ENCODE assay signal across 13 mouse cellular contexts in the genomic region with DNA sequence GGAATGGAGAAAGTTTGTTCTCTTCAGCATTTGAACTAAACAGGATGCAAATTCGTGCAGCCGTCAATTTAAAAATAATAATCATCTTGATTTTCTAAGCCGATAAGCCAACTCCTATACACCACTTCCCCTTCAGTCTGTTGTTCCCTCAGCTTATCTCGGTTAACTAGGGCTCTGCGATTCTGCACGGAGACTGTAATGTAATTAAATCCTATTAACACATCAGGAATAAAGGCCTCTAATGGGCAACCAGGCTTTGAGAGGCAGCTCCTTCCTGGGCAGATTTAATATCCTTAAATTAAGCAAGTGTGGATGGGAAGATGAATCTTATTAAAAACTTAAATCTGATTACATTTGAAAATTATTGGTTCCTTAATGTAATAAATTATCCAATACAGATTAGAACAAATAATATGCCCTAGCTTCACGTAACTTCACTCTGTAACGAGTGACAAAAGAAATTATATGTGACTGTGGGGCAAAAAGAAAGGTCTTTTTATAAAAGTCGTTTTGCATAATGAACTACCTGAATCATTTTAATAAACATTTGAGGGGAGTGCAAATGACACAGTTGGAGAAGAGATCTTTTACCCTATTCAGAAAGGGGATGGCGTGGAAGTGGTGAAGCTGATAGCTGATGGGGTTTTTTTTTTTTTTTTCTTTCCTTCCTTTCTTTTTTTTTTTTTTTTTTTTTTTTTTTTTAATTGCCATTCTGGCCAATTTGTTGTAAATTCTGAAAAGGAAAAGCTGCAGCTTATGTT.
DNase-seq lines count a peak whose midpoint lies in the region; ATAC-seq and TF ChIP-seq lines count a peak whose summit lies in the region.
"Had no signal": no experiment of that assay in that cellular context is flagged by ENCODE, and none has a peak within 500 bp of the region (broad histone marks: within the 10 kb centered on the region; RNA-seq: fewer than 3 reads in every experiment).

No protein-coding gene starts in this region.

- no peaks in the 10 kb centered on the region for H3K36me3 ChIP-seq in forebrain, postnatal 0 days (ENCODE audit: insufficient read depth)
- no peaks in the 10 kb centered on the region for H3K36me3 ChIP-seq in midbrain, embryonic 13.5 days
- H3K36me3 ChIP-seq: intestine, embryonic 15.5 days had no signal

- H3K4me2 ChIP-seq in forebrain, postnatal 0 days (ENCODE audit: low read depth), result peak overlapping the region; percentile 42; the same call in 1 of the 2 replicates
- peak overlapping the region; percentile 47 for H3K4me2 ChIP-seq in midbrain, embryonic 13.5 days (replicated peaks)
- H3K4me2 ChIP-seq: intestine, embryonic 15.5 days; liver, embryonic 11.5 days had no signal

- H3K9me3 ChIP-seq in forebrain, postnatal 0 days (ENCODE audit: low read length), result no peaks in the 10 kb centered on the region
- no peaks in the 10 kb centered on the region for H3K9me3 ChIP-seq in midbrain, embryonic 13.5 days
- H3K9me3 ChIP-seq: intestine, embryonic 15.5 days; megakaryocyte, embryonic 14.5 days had no signal

- no peak overlapping the region for H3K9ac ChIP-seq in forebrain, postnatal 0 days
- H3K9ac ChIP-seq in midbrain, embryonic 13.5 days (replicated peaks), result no peak overlapping the region
- H3K9ac ChIP-seq: intestine, embryonic 15.5 days had no signal

- no peak for DNase-seq in layer of hippocampus, adult 2 months (ENCODE audit: low spot score in 2 of 2)
- no peak for DNase-seq in layer of hippocampus, adult 8-10 months (ENCODE audit: low spot score in 2 of 2)
- peak; percentile 45 for DNase-seq in forebrain, postnatal 0 days
- peak; percentile 87 for DNase-seq in retina, postnatal 1 day
- no peak for DNase-seq in right cerebral cortex, postnatal 14 days
- no peak for DNase-seq in cerebellum, postnatal 36 days
- DNase-seq in thymus, postnatal 0 days (ENCODE audit: low spot score), result no peak
- DNase-seq: adrenal gland, postnatal 25 days had no signal

- no peak overlapping the region for H3K4me3 ChIP-seq in layer of hippocampus, adult 2 months
- no peak overlapping the region; the same call in 1 of the 2 replicates for H3K4me3 ChIP-seq in forebrain, postnatal 0 days (ENCODE audit: low read depth, low read length)
- H3K4me3 ChIP-seq in midbrain, embryonic 13.5 days (replicated peaks), result no peak overlapping the region
- H3K4me3 ChIP-seq: intestine, embryonic 15.5 days; megakaryocyte, embryonic 14.5 days had no signal

- no peaks in the 10 kb centered on the region for H3K27me3 ChIP-seq in forebrain, postnatal 0 days (ENCODE audit: insufficient read depth, low read length)
- no peaks in the 10 kb centered on the region for H3K27me3 ChIP-seq in midbrain, embryonic 13.5 days
- H3K27me3 ChIP-seq: intestine, embryonic 15.5 days; megakaryocyte, embryonic 14.5 days had no signal

- peak; percentile 40; the same call in 1 of the 2 replicates for ATAC-seq in forebrain, postnatal 0 days
- ATAC-seq in midbrain, embryonic 13.5 days, result peak; percentile 69
- ATAC-seq: intestine, embryonic 15.5 days had no signal

- 9% methylated on average over 10 of the region's 10 CpGs for WGBS in forebrain, postnatal 0 days
- 7% methylated on average over 10 of the region's 10 CpGs for WGBS in midbrain, embryonic 13.5 days

- 0 out of 2 replicates have a peak, but pooled peaks cover 11% of the 10 kb centered on the region for H3K4me1 ChIP-seq in forebrain, postnatal 0 days (ENCODE audit: insufficient read depth)
- H3K4me1 ChIP-seq in midbrain, embryonic 13.5 days (replicated peaks), result peaks cover 16% of the 10 kb centered on the region
- H3K4me1 ChIP-seq: intestine, embryonic 15.5 days; megakaryocyte, embryonic 14.5 days had no signal

- H3K27ac ChIP-seq in layer of hippocampus, adult 2 months, result 0 out of 2 replicates have a peak overlapping the region, but pooled peaks have one; percentile 3
- peak overlapping the region; percentile 82 for H3K27ac ChIP-seq in forebrain, postnatal 0 days (ENCODE audit: low read depth, low read length)
- 0 out of 2 replicates have a peak overlapping the region, but pooled peaks have one; percentile 47 for H3K27ac ChIP-seq in midbrain, embryonic 13.5 days
- H3K27ac ChIP-seq: intestine, embryonic 15.5 days; kidney, postnatal 0 days had no signal

- TF ChIP-seq CTCF in layer of hippocampus, adult 2 months (conservative IDR thresholded peaks at IDR 0.05), result no peak
- TF ChIP-seq CTCF in forebrain, postnatal 0 days (IDR thresholded peaks at IDR 0.05; ENCODE audit: low read depth), result no peak

Comparison
In these comparisons a context has a peak if more than half of its experiments do, and no peak if none do; other contexts are left out.
1. DNase-seq: peak in forebrain, postnatal 0 days (single experiment) and retina, postnatal 1 day (single experiment); none in layer of hippocampus, adult 2 months (0 of 2), layer of hippocampus, adult 8-10 months (0 of 2), right cerebral cortex, postnatal 14 days (single experiment), cerebellum, postnatal 36 days (0 of 2) and thymus, postnatal 0 days (single experiment).
2. H3K27ac ChIP-seq: peak in every context shown above with its lines; median percentile 82 in forebrain, postnatal 0 days; 47 in midbrain, embryonic 13.5 days; 3 in layer of hippocampus, adult 2 months.